Mouse (Mus musculus) C2C12 (cell line): Measurements from ENCODE around the gene Fam126a.

Experiments used
- CEBPB ChIP-seq: IDR thresholded peaks from one replicate; pipeline ENCODE4 v1.6.1; 2011; ENCODE audit warnings: low read depth, mild to moderate bottlenecking, control low read depth, moderate library complexity
- CTCF ChIP-seq: IDR thresholded peaks from one replicate; pipeline ENCODE4 v1.5.1; 2011; ENCODE audit not compliant: control insufficient read depth, insufficient read depth, insufficient read length
- MAX ChIP-seq: IDR thresholded peaks from one replicate; pipeline ENCODE4 v1.6.1; 2011; ENCODE audit warnings: mild to moderate bottlenecking, control low read depth
- MYOD1 ChIP-seq: IDR thresholded peaks from one replicate; pipeline ENCODE4 v1.6.1; 2011; ENCODE audit warnings: low read depth; ENCODE audit not compliant: control insufficient read depth, insufficient read length
- MYOG ChIP-seq: IDR thresholded peaks from one replicate; pipeline ENCODE4 v1.6.1; 2011; ENCODE audit not compliant: control insufficient read depth, insufficient read length; ENCODE audit errors: extremely low read depth
- USF1 ChIP-seq: IDR thresholded peaks from one replicate; pipeline ENCODE4 v1.6.1; 2011; ENCODE audit warnings: low read depth, mild to moderate bottlenecking, control low read depth, moderate library complexity

- TF ChIP-seq MAX (no peak), CTCF (no peak), USF1 (no peak), MYOG (no peak), MYOD1 (no peak), CEBPB (no peak)
Measured at GRCm38 (mm10) chr5:24060949-24061348, 30.5 kb upstream of the Fam126a start.
